Mouse (Mus musculus) lung, postnatal 25 days (tissue): Measurements from ENCODE around the gene Hps4.
"Not testable (repeated sequence)": the region's sequence is repeated elsewhere in the genome, so short reads cannot be mapped to it uniquely, and the experiment has no call there.

Experiments used
- DNase-seq: peaks from one replicate; pipeline ENCODE4 v3.0.0; 2022; ENCODE audit warnings: low spot score

Gene Hps4

DNA sequence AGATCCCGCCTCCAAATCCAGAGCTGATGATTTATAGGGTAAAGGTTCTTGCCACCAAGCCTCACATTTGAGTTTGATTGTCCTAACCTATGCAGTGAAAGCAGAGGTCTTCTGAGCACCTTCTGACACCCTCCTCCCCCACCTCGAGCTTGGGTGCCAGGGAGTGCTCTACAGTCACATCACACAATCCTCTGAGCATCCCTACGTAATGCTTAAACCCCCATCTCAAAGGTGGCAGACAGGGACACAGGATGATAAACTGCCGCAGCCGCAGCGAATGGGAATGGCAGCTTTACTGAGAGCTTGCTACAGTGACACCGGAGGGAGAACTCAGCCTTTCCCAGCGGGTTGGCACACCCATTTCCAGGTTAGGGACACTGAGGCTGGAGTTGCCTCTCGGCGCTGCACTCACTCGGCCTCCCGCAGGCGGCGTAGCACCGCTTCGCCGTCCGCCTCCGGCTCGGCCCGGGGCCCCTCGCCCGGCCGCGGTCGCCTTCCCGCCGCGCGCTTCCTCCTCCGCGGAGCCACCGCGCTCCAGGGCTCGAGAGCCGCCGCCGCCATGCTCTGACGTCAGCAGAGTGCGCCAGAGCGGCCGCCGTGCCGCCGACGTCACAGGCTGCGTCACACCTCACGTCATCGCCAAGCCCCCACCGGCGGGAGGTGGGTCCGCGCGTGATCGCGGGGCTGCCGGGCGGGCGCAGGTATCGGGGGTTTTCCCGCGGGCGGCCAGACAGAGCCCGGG is at the start of gene Hps4, which contains the start of gene Srrd:
TSS of gene Hps4 (plus strand) at position 621 of the 742 bp plus-strand sequence.
TSS of gene Srrd (minus strand) at position 578 of the 742 bp plus-strand sequence.
- peak; percentile 80 for DNase-seq

DNA sequence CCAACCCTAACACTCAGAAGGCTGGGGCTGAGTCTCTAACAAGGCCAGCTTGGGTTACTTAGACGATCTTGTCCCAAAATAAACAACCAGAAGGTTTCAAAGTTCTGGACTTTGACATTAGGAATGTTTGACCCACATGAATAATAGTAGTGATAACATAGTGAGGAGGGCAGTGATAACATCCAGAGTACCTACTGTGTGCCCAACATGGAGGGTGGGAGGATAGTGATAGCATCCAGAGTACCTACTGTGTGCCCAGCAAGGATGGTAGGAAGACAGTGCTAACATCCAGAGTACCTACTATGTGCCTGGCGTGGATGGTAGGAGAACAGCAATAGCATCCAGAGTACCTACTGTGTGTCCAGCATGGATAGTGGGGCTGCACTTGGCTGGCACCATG is 49.1 kb upstream of the Hps4 start:
- no peak for DNase-seq

DNA sequence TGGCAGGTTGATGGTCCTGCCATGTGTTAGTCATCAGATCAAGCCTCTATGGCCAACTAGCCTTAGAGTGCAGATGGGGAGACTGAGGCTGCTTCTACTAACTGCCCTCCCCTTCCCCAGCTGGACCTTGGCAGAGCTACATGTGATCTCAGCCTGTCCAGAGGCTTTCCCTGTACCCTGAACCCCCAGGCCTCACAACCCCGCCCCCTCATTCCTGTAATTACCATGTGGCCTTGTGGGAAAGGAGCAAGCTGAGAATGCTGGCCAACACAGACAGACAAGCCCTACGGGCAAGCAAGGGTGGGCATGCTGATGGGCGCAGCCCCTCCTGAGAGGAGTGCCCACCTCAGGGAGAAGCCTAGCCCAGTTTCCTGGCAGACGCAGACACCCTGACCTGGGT is 48.2 kb upstream of the Hps4 start:
- no peak for DNase-seq

DNA sequence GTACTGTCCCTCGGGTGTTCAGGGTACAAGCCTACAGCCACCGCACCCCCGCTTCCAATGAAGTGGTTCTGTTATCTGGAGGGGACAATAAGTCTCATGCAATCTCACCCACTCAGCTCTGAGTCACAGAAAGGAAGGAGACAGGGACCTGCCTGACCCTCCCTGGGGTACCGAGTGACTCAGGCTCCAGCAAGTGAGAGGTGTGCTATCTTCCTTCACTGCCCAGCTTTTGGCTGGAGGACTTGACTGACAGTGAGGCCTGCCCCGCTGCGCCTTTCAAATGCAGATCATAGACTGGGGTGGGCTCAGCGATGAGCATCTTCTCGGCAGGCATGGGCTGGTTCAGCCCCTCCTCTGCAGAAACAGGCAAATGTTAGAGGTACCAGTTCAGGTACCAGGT is 47.7 kb upstream of the Hps4 start:
- no peak for DNase-seq

DNA sequence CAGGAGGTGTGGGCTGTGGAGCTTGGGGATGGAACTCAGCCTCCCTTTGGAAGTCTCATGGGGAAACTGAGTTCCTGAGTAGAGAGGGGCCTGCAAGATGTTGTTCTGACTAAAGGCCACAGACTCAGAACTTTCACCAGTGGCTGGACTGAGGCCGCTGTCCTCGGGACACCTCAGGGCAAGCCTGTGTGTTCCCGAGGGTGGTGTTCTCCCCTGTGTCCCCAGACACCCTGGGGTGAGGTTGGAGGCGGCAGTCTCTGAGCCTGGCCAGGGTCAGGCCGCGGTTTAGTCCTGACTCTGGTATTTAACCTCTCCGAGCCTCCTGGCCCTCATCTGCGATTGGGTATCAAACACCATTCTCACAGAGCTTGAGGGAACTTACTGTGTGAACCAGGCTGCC is 47.3 kb upstream of the Hps4 start:
- DNase-seq, result no peak

DNA sequence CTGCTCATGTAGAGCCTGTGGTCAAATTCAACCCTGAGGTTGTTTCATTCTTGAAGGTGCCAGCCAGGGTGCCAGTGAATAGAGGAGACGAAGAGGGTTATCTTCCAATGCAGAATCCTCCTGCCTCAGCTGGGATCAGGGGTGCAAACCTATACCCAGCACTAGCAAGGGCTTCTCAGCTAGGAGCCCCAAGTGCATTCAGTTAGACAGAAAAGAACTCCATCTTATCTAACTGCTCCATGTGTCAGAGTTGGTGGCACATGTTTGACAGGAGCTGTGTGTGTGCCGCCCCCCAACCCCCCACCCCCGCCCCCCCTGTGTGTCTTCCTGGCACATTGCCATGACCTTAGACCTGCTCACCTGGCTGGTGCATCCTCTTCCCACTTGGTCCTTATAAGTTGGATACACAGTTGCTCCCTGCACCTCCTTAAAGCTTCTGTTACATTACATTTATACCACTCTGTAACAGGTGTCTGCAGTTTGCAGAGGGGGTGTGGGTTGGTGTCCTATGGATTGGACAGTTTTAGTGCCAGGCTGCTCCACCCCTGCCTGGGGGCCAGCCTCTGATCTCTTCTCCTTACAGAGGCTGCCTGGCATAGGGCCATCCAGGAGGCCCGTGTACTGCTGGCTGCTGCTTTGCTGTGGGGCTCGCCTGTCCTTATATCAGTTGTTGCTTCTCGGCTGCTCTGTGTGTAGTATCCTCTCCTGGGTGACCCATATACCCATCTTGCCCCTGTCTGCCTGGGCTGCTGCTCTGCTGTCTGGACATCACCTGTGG is 46.3 kb upstream of the Hps4 start:
- DNase-seq, result no peak

DNA sequence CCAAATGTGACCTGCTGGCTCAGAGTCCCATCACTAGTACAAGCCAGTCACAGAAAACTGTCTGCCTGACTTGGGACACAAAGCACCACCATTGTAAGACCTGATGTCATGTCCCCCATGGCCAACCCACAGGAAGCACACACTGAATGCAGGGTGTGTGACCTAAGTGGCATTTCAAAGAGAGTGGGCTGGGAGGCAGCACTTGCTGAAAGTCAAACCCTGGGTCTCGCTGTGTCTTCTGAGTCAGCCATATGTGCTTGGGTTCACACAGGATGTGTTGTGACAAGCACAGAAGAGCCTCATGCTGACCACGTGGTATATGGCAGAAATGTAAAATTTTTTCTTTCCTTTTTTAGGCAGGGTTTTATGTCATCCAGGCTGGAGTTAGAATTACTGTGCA is 45.6 kb upstream of the Hps4 start:
- DNase-seq, result no peak

DNA sequence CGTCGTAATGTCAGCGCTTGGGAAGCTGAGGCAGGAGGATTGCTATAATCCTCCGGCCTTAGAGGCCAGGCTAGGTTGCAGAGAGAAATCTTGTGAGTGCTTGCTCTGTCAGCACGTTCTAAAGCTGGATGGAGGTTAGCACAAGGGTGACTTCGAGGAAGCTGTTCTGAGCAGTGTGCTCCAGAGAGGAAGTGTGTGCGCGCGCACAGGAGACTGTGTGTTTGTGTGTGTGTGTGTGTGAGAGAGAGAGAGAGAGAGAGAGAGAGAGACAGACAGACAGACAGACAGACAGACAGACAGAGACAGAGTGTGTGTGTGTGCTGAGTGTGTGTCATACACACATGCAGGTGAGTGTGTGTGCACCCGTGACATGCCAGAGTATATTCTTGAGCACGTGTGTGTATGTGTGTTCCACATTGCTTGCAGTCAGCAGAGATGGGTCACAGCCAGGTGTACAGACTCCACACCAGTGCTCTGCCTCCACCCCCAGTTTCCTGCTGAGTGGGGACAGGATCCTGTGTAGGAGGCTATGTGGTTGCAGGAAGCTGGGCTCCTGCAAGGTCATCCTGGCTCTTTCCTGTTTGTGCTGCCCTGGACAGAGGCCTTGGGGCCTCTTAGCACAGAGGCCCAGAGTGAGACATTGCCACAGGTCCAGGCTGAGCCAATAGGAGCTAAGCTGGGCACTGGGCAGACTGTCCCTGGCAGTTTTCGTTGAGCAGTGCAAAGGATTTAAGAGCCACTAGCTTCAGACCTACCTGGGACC is 44.5 kb upstream of the Hps4 start:
- DNase-seq, result no peak

DNA sequence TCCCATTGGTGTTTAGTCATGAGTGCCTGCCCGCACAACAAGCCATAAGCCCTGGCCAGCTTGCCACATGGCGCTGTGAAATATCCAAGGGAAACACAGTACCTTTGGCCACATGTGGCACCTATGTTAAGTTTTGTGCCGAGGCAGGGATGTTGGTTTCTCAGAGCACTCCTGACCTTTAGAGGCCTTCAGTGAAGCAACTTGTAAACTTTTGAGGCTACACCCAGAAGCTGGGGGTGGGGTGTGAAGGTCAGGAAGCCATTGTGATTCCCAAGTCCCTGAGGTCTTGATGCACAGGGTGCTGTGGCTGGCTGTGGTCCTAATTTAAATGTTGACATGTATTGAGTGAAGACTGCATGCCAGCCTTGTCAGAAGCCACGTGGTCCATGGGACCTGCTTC is 43.5 kb upstream of the Hps4 start:
- DNase-seq, result no peak

DNA sequence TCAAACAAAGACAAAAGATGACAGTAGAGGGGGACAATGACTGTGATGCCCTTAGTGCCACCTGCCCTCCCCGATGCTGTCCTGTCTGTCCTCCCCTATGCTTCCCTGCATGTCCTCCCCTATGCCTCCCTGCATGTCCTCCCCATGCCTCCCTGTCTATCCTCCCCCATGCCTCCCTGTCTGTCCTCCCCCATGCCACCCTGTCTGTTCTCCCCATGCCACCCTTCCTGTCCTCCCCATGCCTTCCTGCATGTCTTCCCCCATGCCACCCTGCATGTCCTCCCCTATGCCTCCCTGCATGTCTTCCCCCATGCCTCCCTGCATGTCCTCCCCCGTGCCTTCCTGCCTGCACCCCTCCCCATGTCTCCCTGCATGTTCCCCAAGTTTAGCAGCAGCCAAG is 42.8 kb upstream of the Hps4 start:
- DNase-seq, result no peak

DNA sequence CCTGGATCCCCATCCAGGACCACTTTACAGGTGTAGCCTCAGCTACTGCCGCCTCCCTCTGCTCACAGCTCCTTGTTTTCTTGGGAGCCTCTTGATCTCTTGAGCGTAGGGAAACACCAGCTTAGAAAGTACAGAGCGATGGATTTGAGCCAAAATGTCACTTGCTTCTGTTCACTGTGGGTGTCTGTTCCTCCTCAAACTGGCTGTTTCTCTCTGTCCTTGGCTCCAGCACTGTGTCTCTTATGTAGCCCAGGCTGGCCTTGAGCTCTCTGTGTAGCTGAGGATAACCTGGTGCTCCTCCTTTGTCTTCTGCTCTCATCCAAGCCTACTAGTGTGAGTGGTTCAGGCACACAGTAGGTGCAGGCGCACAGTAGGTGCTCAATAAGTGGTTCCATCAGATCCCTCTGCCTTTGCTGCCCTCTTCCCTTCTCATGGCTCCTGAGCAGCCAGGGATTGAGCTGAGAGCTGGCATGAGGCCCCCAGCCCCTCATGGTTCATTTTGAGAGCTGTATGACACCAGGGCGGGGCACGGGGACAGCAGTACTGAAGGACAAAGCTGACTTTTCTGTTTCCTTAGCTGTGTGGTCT is 42.1 kb upstream of the Hps4 start:
- no peak for DNase-seq

DNA sequence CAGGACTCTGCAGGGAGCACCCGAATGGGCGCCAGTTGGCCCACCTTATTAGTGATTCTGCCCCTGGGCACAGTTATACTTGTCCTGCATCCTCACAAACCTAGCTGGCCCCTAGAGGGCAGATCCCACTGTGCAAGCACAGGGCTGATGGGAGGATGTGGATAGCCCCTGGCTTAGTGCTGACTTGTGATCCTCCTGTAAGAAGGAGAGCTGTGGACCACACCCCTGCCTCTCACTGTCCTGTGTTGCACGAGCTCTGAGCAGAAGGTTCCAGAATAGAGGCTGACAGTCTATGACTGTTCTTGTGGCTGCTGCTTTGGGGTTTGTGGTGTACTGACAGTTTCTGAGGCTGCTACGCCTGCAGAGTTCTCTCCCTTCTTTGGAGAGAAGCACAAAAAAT is 41.2 kb upstream of the Hps4 start:
- DNase-seq, result no peak

DNA sequence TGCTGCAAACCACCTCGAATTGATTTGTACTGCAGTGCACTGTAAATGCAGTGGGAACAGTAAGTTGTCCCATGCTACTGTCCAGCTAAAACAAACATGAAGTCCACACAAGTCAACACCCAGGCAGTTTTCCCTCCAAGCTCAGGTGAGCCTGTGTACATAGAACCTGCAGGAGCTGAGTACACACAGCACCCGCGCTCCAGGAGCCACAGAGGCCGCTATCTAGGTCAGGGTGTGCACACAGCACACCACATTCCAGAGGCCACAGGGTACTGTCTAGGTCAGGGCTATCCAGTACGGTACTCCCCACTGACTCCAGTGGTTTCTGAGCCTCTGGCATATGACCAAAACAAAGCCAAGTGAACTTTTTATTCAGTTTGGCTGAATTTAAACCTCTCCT is 40.6 kb upstream of the Hps4 start:
- DNase-seq, result no peak

DNA sequence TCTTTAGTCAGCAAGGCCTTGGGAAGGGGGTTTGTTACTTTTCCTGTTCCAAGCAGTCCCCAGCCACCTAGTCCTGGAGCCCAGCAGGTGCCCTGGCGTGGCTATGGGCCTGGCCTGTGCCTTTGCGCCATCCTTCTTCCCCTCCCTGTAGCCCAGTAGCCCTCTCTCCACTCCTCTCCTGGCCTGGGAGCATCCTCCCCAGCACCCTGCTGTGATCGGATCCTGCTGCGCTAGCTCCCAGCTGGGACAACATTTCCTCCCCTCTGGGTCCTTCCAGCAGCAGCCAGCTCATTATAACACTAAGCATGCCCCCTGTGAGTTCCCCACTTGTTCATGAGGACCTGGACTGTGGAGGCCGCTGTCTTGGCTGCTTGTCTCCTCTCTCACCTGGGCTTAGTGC is 37.0 kb upstream of the Hps4 start:
- no peak for DNase-seq

DNA sequence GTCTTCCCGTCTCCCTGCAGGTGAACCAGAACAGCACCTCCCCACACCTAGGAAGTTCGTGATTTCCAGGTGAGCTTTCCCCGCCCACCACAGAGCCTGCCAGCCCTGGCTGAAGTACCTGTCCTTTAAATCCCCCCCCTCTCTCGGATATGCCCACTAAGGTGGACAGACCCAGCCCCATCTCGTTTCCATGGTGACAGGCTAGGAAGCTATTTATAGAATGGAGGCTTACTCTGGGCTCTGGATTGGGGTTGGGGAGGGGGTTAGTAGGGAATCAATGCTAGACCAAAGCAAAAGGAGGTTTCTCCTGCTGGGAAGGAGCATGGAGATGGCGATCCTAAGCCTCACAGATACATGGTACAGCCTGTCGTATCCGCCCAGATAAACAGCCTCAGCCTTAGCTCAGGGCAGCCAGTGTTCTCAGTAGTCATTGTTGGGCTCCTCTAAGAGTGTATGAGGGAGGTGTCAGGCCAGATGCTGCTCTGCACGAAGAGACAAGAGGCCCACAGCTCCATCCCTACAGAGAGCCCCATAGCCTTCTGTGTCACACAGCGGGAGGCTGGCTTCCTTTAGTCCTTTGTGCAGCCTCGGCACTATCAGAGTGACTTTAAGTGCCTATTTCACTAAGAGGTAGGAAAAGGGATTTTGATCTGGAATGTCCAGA is 29.5 kb upstream of the Hps4 start:
- no peak for DNase-seq

DNA sequence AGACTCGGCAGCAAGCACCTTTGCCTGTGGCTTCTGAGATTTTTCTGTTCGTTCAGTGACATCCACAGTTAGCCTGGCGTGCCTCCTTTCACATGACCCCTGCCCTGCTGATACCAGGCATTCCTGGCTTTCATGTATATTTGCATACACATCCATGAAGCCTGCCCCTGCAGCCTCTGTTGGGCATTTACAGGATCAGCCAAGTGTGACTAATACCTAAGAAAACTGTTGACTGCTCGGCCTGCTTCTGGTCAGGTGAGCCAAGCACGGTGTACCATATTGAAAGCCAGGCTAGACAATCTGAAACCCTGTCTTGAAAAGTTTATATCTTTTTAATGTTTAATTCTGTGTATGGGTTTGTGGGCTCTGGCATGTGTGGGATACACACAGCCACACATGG is 26.4 kb upstream of the Hps4 start:
- DNase-seq, result no peak

DNA sequence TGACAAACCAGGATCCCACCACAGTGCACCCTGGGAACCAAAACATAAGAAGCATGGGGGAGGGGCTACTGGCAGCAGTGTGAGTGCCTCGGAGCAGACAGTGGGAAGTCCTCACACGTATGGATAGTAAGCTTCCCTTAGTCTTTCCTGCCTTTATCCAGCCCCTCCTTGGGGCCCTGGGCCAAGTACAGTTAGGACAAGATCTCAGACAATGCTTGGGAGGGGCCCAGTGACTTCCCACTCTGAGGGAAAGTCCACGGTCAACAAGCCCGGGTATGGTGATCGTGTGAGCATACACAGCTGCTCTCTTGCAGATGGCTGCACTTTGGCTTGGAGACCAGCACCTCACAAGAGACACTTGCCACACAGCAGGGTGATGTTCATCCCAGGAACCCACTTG is 25.6 kb upstream of the Hps4 start:
- peak; percentile 76 for DNase-seq

DNA sequence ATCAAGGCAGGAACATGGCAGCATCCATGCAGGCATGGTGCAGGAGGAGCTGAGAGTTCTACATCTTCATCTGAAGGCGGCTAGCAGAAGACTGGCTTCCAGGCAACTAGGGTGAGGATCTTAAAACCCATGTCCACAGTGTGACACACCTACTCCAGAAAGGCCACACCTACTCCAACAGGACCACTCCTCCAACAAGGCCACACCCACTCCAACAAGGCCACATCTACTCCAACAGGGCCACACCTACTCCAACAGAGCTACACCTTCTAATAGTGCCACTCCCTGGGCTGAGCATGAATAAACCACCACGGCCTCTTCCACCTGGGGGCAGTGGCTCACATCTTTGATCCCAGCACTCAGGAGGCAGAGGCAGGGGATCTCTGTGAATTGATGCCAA is 23.5 kb upstream of the Hps4 start:
- not testable (repeated sequence) for DNase-seq

DNA sequence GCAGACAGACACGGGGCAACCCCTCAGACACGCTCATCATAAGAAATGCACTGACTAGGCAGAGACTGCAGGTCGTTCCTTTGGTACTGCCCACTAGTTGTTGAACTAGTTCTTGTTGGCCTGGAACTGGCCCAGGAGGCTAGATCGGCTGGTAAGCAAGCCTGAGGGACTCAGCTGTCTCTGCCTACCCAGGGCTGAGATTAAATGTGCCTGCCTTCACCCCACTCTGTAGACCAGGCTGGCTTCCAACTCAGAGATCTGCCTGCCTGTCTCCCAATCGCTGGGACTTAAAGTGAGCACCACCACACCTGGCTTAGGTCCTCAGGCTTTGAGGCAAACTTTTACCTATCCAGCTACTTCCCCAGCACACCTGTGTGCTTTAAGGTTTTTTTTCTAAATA is 22.5 kb upstream of the Hps4 start:
- no peak for DNase-seq

DNA sequence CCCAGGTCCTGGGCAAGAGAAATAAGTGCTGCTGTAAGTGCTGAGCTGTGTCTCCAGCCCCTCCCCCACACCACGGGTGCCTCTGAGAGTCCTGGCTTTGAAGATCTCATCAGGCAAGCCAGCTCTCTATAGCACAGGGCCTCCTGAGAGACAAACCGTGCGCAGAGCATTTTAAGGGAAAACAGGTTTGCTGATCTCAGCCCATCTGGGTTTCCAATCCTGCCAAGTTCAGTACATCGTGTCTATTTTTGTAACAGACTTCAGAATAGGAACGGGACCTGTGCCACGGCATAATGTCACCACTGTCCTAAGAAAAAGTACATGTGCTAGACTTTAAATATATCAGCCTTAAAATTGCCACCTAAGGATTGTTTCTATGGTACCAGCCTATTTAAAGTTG is 21.9 kb upstream of the Hps4 start:
- DNase-seq, result no peak

DNA sequence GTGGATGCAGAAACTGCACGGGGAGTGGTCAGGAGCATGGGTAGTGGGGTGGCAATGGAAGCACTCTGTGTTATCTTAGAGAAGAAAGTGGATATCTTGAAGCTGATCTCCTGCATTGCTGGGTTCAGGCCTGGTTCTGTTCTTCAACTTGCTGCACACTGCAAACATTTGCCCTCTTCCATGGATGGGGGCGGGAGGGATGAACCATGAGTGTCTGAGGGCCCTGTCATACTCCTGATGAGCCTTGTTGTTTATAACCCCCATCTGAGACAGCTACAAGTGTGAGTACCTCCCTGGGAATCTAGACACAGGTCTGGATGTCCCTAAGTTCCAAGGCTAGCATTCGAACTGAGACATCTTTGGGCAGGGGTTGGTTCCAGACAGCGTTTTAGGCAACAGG is 21.5 kb upstream of the Hps4 start:
- DNase-seq, result no peak

DNA sequence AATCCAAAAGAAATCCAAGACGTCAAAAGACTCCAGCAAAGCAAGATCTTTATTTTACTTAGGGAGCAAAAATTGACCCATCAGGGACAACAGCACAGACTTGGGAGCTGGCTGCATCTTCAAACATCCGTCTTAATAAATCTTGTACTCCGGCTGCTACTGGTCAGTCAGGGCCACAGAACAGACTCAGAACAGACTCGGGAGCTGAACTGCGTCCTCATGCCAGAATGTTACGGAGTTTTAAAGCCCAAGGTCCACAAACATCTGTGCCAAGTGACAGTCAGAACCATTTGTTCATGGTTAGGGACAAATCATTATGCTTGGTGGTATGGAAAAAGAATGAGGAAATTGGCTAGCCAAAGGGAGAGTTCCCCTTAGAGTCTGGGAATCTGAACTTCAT is 19.6 kb upstream of the Hps4 start:
- no peak for DNase-seq
